9 mouse cellular contexts compared by ENCODE assay signal in genomic region chr9:31384786-31385499, GRCm38 (mm10). TPM values are rescaled to one million over a fixed set of nuclear protein-coding genes. Genes with fewer than 3 reads are reported as not detected.
DNase-seq lines count a peak whose midpoint lies in the region; ATAC-seq and TF ChIP-seq lines count a peak whose summit lies in the region.
"Had no signal": no experiment of that assay in that cellular context is flagged by ENCODE, and none has a peak within 500 bp of the region (broad histone marks: within the 10 kb centered on the region; RNA-seq: fewer than 3 reads in every experiment).

No protein-coding gene starts in this region.

- DNase-seq in kidney, postnatal 36 days: no peak
- DNase-seq in ZHBTc4 (ENCODE audit: low read depth, low spot score): peak; percentile 34
- no peak for DNase-seq in forebrain, postnatal 0 days
- DNase-seq in thymus, postnatal 10 days (ENCODE audit: low spot score in 2 of 2): no peak
- no peak for DNase-seq in c-Kit-positive CD71-positive TER-119-positive erythroid progenitor cells, embryonic 14.5 days (ENCODE audit: low spot score)
- DNase-seq: adrenal gland, postnatal 25 days had no signal

- peak overlapping the region; percentile 73 for H3K4me2 ChIP-seq in kidney, embryonic 15.5 days
- H3K4me2 ChIP-seq in forebrain, postnatal 0 days (ENCODE audit: low read depth): peak overlapping the region; percentile 72; the same call in 1 of the 2 replicates
- no peak overlapping the region; the same call in 1 of the 2 replicates for H3K4me2 ChIP-seq in midbrain, embryonic 12.5 days (replicated peaks)

- peaks cover 7% of the 10 kb centered on the region for H3K36me3 ChIP-seq in kidney, embryonic 15.5 days
- peaks cover under 1% of the 10 kb centered on the region for H3K36me3 ChIP-seq in forebrain, postnatal 0 days (ENCODE audit: insufficient read depth)
- H3K36me3 ChIP-seq in midbrain, embryonic 12.5 days: peaks cover 7% of the 10 kb centered on the region

- no peak overlapping the region for H3K9ac ChIP-seq in kidney, embryonic 15.5 days
- no peak overlapping the region for H3K9ac ChIP-seq in forebrain, postnatal 0 days
- no peak overlapping the region for H3K9ac ChIP-seq in midbrain, embryonic 12.5 days (replicated peaks)

- no peak for TF ChIP-seq CTCF in forebrain, postnatal 0 days (IDR thresholded peaks at IDR 0.05; ENCODE audit: low read depth)

- H3K4me3 ChIP-seq in kidney, embryonic 15.5 days (replicated peaks): peak overlapping the region; percentile 92
- no peak overlapping the region for H3K4me3 ChIP-seq in forebrain, postnatal 0 days (ENCODE audit: low read depth, low read length)
- peak overlapping the region; percentile 90; the same call in 1 of the 2 replicates for H3K4me3 ChIP-seq in midbrain, embryonic 12.5 days

- 81% methylated on average over 17 of the region's 17 CpGs for WGBS in kidney, embryonic 15.5 days
- 82% methylated on average over 17 of the region's 17 CpGs for WGBS in forebrain, postnatal 0 days
- WGBS in midbrain, embryonic 12.5 days: 83% methylated on average over 17 of the region's 17 CpGs

- no peak overlapping the region for H3K27ac ChIP-seq in kidney, embryonic 15.5 days
- no peak overlapping the region for H3K27ac ChIP-seq in forebrain, postnatal 0 days (ENCODE audit: low read depth, low read length)
- no peak overlapping the region for H3K27ac ChIP-seq in midbrain, embryonic 12.5 days (replicated peaks)
- H3K27ac ChIP-seq: embryonic facial prominence, embryonic 12.5 days had no signal

- no peaks in the 10 kb centered on the region for H3K9me3 ChIP-seq in kidney, embryonic 15.5 days (replicated peaks)
- no peaks in the 10 kb centered on the region for H3K9me3 ChIP-seq in forebrain, postnatal 0 days (ENCODE audit: low read length)
- no peaks in the 10 kb centered on the region for H3K9me3 ChIP-seq in midbrain, embryonic 12.5 days
- H3K9me3 ChIP-seq: embryonic facial prominence, embryonic 12.5 days had no signal

- ATAC-seq in kidney, embryonic 15.5 days (replicated peaks; ENCODE audit: low FRiP score): no peak
- ATAC-seq in forebrain, postnatal 0 days: no peak
- no peak for ATAC-seq in midbrain, embryonic 12.5 days (ENCODE audit: low FRiP score, low read depth)

- no peaks in the 10 kb centered on the region for H3K27me3 ChIP-seq in kidney, embryonic 15.5 days
- H3K27me3 ChIP-seq in forebrain, postnatal 0 days (ENCODE audit: insufficient read depth, low read length): no peaks in the 10 kb centered on the region
- H3K27me3 ChIP-seq in midbrain, embryonic 12.5 days: peaks cover 4% of the 10 kb centered on the region
- H3K27me3 ChIP-seq: embryonic facial prominence, embryonic 12.5 days had no signal

- peaks cover 17% of the 10 kb centered on the region for H3K4me1 ChIP-seq in kidney, embryonic 15.5 days
- peaks cover 11% of the 10 kb centered on the region for H3K4me1 ChIP-seq in forebrain, postnatal 0 days (ENCODE audit: insufficient read depth)
- peaks cover 17% of the 10 kb centered on the region for H3K4me1 ChIP-seq in midbrain, embryonic 12.5 days

RNA-seq across cellular contexts. Expression of gene Nfrkb, which starts 1.0 kb away (rescaled TPM):
- 19.8 and 21.3 TPM in 2 replicates for polyA plus RNA-seq in kidney, embryonic 15.5 days (2015; fragmentation: Nextera tagmentation; extraction: Ambion mirVana)
- total RNA-seq in forebrain, postnatal 0 days (2014; rRNA removed): 30.9 and 46.8 TPM in 2 replicates
- polyA plus RNA-seq in forebrain, postnatal 0 days (2015; fragmentation: Nextera tagmentation; extraction: Ambion mirVana): 13.7 and 22.0 TPM in 2 replicates
- polyA plus RNA-seq in midbrain, embryonic 12.5 days (2016; fragmentation: Nextera tagmentation; extraction: Ambion mirVana): 29.7 and 30.6 TPM in 2 replicates
